Mouse (Mus musculus): ENCODE measurements at regions not wholly inside any gene's neighbourhood (a gene's known extent, or its start where the extent isn't known, plus 50 kb on each side); places are given as distances from the start of the nearest gene placed in this dataset.
A peak's percentile ranks its signal among the peaks of the same experiment; 100 is the strongest.

- no peak for DNase-seq
Measured at GRCm38 (mm10) chr5:95864252-95864651, 88.5 kb downstream of the E330014E10Rik start.

- no peak for DNase-seq
Measured at GRCm38 (mm10) chr5:95864725-95865492, 89.1 kb downstream of the E330014E10Rik start.

DNA sequence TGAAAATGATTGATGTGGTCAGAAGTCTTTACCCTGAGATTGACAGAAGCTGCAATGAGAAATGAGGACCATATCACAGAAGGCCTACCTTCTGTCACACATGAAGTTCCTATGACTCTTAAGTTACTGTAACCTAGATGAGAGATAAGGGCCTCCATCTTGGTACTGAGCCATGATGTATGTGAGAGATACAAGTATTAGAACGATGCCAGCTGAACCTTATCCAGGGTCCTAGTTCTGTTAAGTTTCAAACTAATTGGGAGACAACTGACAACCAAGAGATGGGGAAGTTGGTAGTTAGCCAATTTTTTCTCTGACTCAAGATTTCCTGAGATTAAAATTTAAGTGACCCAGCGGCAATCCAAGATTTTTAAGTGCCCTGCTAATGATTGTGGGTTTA is 89.7 kb downstream of the E330014E10Rik start:
- DNase-seq = no peak

- no peak for DNase-seq
Measured at GRCm38 (mm10) chr5:95866848-95867495, 89.8 kb upstream of the Cxcl13 start.

DNA sequence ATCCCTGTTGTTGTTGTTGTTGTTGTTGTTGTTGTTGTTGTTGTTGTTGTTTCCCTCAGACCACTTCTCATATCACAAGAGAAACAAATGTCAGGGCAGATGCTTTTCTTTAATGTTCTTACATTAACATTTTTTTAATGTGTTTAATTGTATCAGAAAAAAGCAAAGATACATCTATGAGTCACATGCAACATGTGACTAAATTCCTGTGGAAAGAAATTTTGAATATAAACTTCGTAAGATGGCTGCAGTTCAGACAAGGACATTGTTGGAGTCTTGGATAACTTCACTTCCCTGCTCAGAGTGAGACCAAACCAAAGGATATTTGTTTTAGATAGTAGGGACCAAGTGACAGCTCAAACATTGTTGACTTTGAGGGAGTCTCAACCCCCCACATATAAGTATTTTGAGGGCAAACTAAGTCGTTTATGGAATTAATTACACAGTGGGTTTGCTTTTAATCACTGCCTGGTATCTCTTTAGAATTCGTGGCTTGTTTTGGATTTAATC is 86.4 kb upstream of the Cxcl13 start:
- DNase-seq = no peak

DNA sequence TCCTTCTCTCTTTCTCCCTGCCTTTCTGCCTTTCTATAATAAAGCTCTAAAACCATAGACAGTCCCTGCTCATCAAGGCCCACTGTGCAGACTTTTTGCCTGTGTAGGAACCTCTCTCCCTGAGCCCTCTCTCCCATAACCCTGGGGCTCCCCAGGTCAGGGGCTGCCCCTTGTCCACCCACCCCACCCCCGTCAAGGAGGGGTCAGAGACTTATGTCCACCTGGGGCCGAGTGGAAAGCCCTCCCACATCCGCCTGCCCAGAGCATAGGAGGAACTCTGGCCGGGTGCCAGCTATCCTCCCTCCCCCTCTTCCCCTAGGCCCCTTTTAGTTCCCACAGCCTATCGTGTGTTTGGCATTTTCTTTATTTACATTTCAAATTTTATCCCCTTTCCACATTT is 81.8 kb upstream of the Cxcl13 start:
- peak; percentile 3 for DNase-seq

GRCm38 (mm10) chr5:95880914-95881313 is 75.8 kb upstream of the Cxcl13 start:
- DNase-seq = peak; percentile 40
